Mouse (Mus musculus): ENCODE data around the gene Aph1a.

DNA sequence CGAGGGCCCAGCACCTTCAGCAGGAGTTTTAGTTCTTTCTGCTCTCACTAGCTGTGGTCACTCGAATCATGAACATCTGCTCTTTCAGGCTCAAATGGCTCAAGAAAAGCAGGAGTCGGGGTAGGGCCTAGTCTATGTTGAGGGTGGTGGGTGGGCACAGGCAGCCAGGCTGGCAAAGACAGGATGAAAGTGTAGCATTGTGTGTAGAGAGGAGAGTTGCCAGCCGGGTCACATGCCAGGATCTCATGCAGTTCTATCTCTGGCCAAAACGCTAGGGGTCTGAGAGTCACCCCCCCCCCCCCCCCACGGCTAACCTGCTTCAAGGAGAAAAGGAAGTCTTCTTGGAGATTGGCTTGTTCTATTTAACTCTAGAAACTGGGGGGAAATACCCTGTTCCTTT lies 8.9 kb downstream of the Aph1a start:
- TF ChIP-seq ZC3H11A (IDR thresholded peaks at IDR 0.05; ENCODE audit: borderline replicate concordance, low read depth, low read length) (no peak), ZNF384 (IDR thresholded peaks at IDR 0.05; ENCODE audit: low read depth, low read length) (no peak), HCFC1 (IDR thresholded peaks at IDR 0.05; ENCODE audit: borderline replicate concordance, insufficient read depth, low read length) (no peak), MAFK (IDR thresholded peaks at IDR 0.05; ENCODE audit: insufficient read depth, low read depth, low read length) (no peak), CHD2 (IDR thresholded peaks at IDR 0.05; ENCODE audit: low read depth, low read length) (no peak)

All from ES-E14 (cell line).